Mouse (Mus musculus): ENCODE data around the gene Atp1a3.
A peak's percentile ranks its signal among the peaks of the same experiment; 100 is the strongest.

- no peak for TF ChIP-seq MYOD1 (IDR thresholded peaks at IDR 0.05; ENCODE audit: control insufficient read depth in 1 of 3, insufficient read length in 2 of 3, low read depth in 2 of 3)
- TF ChIP-seq MAX (IDR thresholded peaks at IDR 0.05; ENCODE audit: low read depth): no peak
- no peak for TF ChIP-seq POLR2A (IDR thresholded peaks at IDR 0.05; ENCODE audit: insufficient read length, low read depth)
- TF ChIP-seq CEBPB (IDR thresholded peaks at IDR 0.05; ENCODE audit: insufficient read depth, poor library complexity, severe bottlenecking): peak; percentile 87
- TF ChIP-seq REST (IDR thresholded peaks at IDR 0.05; ENCODE audit: insufficient read depth, insufficient read length): no peak
- TF ChIP-seq USF1 (IDR thresholded peaks at IDR 0.05; ENCODE audit: low read depth): no peak
- no peak for TF ChIP-seq E2F4 (IDR thresholded peaks at IDR 0.05; ENCODE audit: insufficient read depth)
- TF ChIP-seq POLR2AphosphoS2 (IDR thresholded peaks at IDR 0.05; ENCODE audit: insufficient read length, low read depth): no peak
- no peak for TF ChIP-seq TCF12 (IDR thresholded peaks at IDR 0.05; ENCODE audit: insufficient read depth, poor library complexity, severe bottlenecking)
- no peak for TF ChIP-seq SRF (IDR thresholded peaks at IDR 0.05; ENCODE audit: control insufficient read depth, insufficient read length, low read depth)
Observed at GRCm38 (mm10) chr7:25006586-25007364, 1.0 kb upstream of the Atp1a3 start.

Data from myocyte (in vitro differentiated cells).